Mouse (Mus musculus): ENCODE measurements around the gene Pxn.
"Not testable (repeated sequence)": the region's sequence is repeated elsewhere in the genome, so short reads cannot be mapped to it uniquely, and the experiment has no call there.

Gene Pxn

DNA sequence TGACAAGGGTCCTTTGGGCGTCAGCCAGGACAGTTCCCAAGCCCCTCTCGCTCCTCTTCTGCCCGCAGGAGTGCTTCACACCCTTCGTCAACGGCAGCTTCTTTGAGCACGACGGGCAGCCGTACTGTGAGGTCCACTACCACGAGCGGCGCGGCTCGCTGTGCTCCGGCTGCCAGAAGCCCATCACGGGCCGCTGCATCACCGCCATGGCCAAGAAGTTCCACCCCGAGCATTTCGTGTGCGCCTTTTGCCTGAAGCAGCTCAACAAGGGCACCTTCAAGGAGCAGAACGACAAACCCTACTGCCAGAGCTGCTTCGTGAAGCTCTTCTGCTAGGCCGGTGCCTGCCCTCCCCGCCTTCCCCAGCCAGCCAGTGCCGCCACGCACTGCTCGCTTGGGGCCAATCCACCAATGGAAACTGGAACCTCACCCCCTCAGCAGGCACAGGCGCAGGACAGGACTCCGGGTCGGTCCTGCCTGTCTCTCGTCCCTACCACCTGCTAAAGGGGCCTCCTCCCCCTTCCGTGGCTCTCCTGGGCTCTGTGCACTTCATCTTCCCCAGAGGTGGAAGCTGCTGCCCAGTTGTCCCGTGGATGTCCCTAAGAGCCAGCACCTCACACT, 47.4 kb downstream of the Pxn start:
- DNase-seq (ENCODE audit: low read depth), result no peak

DNA sequence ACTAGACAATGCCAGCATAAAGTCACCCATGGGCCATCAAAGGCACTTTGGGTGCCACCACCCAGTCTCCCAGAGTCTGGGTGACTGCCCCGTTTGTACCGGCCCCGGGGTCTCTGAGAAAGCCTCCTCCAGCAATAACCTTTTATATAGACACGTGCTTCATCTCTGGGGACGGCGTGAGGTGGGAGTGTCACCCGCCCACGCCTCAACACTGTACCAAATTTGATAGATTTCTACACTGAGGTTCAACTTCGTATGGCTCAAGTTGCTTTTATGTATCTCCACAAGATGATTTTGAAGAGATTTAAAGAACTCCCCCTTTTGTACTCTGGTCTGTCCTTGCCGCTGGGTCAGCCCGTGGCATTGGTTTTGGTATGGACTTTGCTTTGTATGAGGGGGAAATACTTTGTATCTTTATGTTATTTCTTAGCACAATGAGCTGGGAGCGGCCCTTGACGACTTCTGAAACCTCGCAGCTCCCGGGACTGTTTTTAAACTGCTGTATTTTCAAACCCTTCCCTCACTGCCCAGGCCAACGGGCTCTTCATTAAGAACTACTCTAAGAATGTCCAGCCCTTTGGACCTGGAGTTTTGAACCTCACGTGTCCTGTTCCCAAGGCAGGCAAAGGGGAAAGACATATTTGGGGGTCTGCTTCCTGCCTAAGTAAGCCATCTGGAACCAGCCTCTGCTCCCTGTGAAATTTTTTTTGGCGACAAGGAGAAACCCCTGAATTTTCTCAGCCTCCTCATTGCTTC, 48.2 kb downstream of the Pxn start:
- DNase-seq (ENCODE audit: low read depth), result no peak

DNA sequence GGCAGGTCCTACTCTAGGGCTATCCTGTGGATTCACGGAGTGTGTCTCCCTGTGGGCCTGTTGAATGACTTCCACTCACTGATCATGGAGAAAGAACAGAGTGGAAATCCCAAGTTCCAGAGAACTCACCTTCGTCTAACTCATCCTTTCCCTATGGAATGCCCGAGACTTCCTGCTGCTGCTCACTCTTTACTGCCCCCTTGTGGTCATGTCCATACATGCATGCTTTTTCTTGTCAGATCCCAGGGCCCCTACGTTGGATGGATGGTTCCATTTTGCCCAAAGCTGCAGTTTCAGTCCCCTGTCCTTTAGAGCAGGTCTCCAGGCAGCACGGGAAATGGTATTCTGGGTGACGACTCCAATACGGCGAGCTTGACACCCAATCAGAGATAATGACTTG, 49.7 kb downstream of the Pxn start:
- DNase-seq (ENCODE audit: low read depth), result no peak

DNA sequence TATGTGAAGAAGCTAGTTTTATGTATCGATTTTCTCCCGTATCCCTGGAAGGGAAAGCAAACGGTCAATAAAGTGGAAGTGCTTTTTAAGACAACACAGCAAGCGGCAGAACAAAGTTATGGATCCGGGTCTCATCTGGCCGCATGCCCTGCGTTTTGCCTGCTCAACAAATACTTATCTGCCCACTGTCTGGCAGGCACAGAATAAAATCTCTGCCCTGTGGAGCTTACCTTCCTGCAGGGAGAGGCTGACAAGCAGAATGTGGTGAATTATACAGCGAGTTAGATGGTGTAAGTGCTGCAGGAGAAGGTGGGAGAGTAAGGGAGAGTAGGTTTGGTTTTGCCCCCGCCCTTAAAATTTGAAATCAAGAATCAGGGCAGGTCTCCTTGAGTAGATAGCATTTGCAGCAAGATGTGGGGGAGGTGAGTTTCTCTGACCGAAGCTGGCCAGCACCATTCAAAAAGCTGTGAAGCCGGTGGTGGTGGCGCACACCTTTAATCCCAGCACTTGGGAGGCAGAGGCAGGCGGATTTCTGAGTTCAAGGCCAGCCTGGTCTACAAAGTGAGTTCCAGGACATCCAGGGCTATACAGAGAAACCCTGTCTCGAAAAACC, 51.8 kb downstream of the Pxn start:
- DNase-seq (ENCODE audit: low read depth), result no peak

DNA sequence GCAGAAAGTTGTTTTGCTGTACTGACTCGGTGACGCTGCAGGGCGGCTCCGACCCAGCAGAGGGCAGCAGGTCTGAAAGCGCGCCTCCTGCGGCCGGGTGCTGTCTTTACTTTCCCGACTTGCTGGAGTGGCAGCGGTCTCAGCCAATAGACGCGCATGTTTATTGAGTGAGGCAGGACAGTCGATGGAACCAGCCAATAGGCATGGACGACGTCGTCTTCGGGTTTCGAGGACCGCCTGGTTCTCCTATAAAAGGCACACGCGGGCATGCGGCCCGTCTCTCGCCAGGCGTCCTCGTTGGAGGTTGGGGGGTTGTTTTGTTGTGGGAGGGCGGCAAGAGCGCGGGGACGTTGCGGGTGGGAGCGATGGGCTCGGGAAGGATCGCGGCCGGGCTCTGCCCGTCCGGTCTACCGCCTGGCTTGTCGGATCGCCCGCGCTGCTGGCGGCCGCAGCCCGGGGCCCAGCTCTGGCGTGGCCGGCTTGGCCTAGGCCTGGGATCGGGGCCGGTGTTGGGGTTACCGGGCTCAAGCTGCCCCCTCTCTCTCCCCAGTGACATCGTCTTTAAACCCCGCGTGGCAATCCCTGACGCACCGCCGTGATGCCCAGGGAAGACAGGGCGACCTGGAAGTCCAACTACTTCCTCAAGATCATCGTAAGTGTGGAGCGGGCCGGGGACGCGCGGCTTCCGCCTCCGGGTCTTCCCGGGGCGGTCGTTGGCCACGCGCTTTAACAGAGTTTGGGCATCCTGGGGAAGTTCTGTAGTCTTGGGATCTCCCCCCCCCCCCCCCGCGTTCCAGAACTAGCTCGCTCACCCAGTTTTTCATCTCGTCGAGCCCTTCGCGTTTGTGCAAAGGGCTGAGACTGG, 53.0 kb downstream of the Pxn start, which contains the start of gene Rplp0:
Gene Rplp0, plus strand, starts transcription at position 231 of the 865 bp plus-strand sequence.
- DNase-seq (ENCODE audit: low read depth), result peak; percentile 99

DNA sequence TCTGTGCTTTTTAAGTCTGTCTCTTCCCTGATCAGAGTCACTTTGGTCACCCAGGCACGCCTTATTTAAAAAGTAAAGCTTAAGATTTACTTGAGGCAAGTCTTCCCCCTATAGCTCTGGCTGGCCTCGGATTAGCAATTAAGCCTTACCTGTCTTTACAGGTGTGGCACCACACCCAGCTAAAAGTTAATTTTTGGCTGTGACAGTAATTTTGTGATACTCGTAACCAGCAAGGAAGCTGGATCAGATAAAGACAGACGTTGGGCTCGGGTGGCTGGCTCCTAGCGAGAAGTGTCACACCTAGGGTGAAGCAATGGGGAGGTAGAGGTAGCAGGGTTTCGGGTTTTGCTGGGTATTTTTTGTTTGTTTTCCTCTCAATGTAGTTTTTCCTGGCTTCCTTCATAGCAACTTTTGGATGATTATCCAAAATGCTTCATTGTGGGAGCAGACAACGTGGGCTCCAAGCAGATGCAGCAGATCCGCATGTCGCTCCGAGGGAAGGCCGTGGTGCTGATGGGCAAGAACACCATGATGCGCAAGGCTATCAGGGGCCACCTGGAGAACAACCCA, 53.9 kb downstream of the Pxn start:
- no peak for DNase-seq (ENCODE audit: low read depth)

DNA sequence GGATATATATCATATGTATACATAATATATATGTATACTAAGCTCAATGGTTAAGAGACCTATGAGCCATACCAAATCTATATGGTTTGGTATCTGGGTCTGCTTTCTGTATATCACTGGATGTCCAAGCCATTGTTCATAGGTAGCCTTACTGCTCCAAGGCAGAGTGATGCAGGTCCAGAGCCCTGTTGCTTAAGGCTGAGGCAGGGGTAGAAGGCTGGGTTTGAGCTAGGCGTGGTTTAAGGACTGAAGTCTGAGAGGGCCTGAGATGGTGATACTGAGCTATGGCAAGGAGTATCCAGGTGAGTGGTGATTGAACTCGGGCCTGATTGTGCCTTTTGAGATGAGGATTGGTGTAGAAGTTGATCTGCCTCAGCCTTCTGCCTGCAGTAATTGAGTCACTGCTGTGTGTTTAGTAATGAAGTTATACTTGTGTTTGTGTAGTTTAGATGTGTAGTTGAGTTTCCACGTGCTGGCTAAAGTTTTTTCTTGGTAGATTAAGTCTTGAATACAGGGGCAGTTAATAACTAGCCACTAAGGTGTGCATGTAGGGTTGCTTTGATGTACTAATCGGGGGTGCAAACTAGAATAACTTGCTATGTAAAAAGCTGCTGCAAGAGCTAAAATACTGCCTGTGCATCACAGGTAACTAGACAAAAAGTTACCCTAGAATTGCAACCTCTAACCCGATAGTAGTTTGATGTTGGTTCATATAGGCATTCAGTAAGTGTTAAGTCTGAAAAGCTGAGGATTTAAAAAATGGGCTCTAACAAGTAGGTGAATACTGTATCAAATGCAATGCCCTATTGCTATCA, 57.5 kb downstream of the Pxn start:
- DNase-seq (ENCODE audit: low read depth), result no peak

DNA sequence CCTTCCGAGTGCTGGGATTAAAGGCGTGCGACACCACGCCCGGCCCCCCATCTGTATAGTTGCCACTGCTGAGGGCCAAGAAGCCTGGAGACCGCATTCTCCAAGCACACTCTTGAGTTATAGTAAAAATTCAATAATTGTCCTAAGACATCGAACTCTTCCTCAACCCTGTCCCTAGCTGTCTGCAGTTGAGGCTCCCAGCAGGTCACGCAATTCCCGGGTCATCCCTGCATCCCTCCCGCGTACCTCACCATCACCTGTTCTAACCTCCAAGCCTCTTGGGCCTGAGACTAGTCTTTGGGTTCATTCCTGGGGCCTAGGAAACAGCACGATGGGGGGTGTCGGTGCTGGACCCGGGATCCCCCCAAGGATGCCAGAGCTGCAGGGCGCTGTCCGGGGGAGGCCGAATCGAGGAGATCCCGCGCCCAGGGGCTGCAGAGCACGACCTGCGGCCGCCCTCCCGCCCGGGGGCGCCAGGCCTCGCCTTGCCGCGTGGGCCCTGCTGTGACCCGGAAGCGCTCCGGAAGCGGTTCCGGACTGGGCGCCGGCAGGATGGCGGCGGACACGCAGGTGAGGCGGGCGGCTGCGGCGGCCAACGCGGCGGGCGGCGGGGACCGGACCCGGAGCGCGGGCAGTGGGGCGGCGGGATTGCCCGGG, 58.4 kb downstream of the Pxn start, which contains the start of gene Gcn1l1:
Gene Gcn1l1, plus strand, starts transcription at position 518 of the 657 bp plus-strand sequence.
- DNase-seq (ENCODE audit: low read depth), result no peak

DNA sequence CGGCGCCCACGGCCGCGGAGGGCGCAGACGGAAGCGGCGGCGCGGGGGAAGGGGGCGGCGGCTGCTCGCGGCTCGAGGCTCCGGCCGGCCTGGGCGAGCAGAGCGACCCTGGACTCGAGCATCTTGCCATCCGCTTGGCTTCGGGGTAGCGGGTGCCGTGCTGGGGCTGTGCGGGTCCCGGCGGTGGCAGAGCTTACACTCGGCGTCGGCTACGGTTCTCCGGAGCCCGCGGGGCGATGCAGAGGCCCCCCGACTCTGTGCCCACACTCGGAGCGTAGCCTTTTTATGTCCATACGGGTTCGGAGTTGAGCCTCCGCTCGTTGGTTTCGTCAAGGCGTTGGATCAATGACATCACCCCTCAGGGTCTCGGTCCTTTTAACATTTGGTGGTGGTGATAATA, 58.9 kb downstream of the Pxn start:
- DNase-seq (ENCODE audit: low read depth), result no peak

DNA sequence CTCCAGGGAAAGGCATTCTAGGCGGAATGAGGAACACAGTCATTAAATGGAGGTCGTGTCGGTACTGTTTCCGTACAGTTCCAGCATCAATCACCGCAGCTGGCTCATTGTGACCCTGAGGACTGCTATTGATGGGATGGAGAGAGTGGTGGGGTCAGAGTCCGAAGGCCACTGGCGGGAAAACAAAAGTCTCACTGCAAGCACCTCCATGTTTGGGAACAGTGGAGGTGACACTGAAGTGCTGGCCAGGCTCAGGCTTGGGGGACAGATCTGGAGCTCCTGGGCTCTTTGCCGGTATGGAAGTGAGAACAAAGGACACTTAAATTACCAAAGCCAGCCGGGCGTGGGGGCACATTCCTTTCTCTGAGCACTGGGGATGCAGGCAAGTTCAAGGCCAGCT, 62.2 kb downstream of the Pxn start:
- no peak for DNase-seq (ENCODE audit: low read depth)

DNA sequence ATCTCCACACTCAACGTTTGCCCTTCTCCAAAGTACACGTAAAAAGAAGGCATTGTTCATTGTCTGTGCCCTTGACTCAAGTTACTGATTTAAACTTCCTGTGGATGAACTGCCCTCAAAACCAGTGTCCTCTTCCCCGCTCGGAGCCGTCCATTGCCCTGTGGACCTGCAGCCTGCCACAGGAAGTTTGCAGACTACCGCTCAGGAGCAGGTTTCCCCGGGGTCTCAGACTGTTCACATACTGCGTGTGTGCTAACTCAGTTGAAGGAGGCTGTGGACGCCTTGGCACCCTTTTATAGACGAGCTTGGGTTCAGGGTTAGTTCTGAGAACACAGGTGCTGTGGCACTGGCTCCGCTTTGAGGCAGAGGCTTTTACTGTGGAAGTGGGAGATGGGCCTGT, 62.8 kb downstream of the Pxn start:
- no peak for DNase-seq (ENCODE audit: low read depth)

DNA sequence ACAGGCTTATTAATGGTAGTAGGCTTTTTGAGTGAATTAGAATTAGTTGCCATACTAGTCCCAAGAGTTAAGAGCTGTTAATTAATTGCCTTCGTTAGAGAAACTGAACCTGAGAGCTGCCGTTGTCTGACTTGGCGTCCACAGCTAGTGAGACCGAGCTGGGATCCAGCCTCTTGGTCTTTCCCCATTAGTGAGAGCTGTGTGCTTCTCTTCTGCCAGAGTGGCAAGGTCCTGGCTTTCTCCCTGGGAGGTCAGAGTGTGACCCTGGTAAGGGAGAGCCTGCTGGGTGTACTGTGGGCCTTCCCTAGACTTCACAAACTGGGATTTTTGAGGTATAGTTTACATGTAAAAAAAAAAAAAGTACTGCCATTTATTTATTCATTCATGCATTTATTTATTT, 63.2 kb downstream of the Pxn start:
- no peak for DNase-seq (ENCODE audit: low read depth)

DNA sequence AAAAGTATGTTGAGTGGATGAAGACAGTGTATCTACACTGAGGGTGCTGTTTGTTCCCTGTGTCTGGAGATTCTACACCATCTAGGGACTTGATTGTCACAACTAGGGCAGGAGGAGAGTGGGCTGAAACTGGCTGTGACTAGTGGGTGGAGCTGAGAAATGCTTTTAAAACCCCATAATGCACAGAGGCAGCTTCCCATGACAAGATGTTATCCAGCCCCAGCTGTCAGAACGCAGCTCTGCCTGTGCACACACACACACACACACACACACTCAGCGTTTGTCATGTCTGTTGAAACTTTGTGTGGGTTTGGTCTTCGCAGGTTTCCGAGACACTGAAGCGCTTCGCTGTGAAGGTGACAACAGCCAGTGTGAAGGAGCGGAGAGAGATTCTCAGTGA, 64.6 kb downstream of the Pxn start:
- DNase-seq (ENCODE audit: low read depth), result no peak

DNA sequence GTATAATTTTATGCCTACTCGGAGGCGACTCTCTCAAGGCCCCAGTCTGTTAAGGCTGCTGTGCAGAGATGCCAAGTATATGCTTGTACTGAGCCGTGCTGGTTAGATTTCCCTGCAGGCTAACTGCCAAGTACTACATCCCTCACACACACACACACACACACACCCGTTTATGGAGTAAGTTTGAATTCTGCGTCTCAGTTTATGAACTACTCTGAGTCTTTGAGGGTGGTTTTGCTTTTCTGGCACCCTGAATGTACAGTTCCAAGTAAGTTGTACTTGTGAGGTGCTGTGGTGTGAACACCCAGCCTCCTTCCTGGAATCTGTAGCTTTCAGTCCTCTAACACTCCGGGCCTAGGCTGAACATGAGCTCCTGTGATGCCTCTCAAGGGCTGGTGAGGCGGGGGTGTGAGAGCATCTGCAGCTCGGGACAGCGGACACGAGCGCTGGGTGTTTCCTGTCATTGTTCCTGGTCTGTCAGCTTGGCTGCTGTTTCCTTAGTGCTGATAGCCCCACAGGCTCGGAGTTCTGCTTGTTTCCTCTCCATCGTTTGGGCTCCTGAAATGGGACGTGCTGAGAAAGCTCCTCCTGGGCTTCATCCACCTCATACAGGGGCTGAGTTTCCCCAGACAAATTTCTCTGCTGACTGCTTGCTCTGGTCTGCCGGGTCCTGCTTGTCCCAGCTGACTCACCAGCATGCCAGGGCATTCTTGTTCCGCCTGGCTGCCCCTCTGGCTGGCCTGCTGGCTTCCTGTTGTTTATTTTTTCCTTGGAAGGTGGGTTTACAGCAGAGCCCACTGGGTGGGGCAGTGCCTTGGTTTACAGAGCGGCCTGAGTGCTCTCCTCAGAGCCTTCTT, 66.4 kb downstream of the Pxn start:
- no peak for DNase-seq (ENCODE audit: low read depth)

DNA sequence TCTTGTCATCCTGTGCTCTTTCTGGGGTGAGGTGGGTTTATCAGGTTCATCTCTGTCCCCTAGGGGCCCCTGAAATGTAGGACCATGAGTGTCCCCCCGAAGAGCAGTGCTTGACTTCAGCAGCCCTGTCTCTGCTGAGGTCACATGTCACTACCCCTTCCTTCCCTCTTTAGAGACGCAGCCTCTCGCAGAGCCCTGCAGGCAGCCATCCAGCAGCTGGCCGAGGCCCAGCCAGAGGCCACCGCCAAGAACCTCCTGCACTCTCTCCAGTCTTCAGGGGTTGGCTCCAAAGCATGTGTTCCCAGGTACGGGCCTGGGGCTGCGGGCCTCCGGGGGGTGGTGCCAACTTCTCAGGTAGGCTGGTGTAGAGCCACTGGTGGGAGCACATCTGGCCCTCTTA, 68.5 kb downstream of the Pxn start:
- no peak for DNase-seq (ENCODE audit: low read depth)

DNA sequence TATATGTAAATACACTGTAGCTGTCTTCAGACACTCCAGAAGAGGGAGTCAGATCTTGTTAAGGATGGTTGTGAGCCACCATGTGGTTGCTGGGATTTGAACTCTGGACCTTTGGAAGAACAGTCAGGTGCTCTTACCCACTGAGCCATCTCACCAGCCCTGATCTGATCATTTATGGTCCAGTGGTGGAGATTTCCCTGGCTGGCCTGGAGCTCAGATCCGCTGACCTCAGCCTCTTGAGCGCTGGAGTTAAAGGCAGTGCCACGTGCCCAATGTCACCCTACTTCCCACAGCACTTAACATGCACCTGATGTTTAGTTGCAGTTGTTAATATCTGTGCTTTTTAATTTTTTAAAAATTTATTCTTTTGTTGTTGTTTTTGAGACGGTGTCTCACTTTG, 71.2 kb downstream of the Pxn start:
- DNase-seq (ENCODE audit: low read depth), result not testable (repeated sequence)

DNA sequence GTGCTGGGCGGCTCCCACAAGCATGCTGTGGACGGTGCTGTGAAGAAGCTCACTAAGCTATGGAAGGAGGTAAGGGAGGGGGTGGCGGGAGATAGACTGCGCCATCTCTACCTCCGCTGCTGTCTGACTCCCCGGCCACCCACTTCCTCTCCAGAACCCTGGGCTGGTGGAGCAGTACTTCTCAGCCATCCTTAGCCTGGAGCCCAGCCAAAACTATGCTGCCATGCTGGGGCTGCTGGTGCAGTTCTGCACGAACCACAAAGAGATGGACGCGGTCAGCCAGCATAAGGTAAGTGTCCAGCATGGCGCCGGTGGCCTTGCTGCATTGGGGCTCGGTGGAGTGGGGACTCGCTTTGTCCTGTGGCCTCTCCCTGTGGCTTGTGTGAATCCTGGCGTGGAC, 72.4 kb downstream of the Pxn start:
- DNase-seq (ENCODE audit: low read depth), result no peak

DNA sequence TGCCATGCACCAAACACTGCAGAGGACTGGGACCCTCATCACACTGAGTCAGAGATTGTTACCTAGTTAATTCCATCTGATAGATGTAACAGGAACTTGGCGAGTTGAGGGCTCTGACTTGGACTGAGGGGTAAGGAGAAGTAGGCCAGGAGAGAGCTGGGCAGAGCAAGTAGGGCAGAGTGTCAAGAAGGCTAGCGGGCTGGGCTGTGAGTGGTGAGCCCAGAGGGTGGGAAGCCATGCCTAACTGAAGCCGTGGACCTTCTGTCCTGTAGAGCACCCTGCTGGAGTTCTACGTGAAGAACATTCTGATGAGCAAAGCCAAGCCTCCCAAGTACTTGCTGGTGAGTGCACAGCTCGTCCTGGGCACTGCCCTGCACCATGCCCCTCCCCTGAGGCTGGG, 72.9 kb downstream of the Pxn start:
- no peak for DNase-seq (ENCODE audit: low read depth)

DNA sequence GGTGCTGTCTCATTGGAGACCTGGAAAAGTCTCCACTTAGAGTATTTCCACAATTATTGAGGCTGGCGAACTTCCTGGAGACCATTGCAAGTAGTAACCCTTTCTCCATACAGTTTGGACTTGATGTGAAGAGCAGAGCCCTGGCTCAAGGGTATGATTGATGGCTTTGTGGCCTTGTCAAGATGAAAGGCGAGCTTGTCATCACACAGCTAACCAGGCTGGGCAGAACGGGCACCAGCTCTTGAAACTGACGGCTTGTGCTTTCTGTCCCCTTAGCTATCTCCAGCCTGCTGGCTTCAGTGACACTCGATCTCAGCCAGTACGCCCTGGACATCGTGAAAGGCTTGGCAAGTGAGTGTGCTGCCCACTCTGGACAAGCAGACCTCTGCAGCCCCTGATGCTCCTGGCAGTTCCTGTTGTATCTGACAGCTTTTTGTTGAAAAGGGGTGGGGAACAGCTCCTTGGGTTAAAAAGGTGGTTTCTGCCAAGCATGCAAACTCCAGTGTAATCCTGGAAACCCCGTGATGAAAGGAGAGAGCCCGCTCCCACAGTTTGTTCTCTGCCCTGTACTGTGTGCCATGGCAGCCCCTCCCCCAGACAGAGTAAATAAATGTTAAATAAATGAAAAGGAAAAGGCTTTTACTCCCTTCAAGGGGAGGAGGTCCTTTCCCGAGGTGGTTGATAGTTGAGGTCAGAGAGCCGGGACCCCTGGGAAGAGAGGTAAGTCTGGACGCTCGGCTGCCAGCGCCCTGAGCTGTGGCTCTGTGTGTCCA, 73.9 kb downstream of the Pxn start:
- no peak for DNase-seq (ENCODE audit: low read depth)
